Mouse (Mus musculus) CD4-positive, CD25-positive, alpha-beta regulatory T cell, adult 4 months (primary cell): Measurements from ENCODE around the gene Olfr926. TPM values are rescaled to one million over a fixed set of nuclear protein-coding genes. Genes with fewer than 3 reads are reported as not detected.
"Not testable (repeated sequence)": the region's sequence is repeated elsewhere in the genome, so short reads cannot be mapped to it uniquely, and the experiment has no call there.

Experiments
- ATAC-seq: one replicate; pipeline ENCODE4 v1.8.0; 2017
- polyA plus RNA-seq, 2 experiments: library from polyadenylated mRNA; unstranded; fragments of 100-300 nt; shearing (Covaris generic); gene quantifications; one replicate each; pipeline ENCODE4 v1.2.1; 2017

Olfr926 gene
- not detected for polyA plus RNA-seq

GRCm38 (mm10) chr9:38876826-38877225 is at the start of gene Olfr926:
Gene Olfr926 (plus strand): TSS chr9:38877126.
- ATAC-seq: no peak

- no peak for ATAC-seq
Measured at GRCm38 (mm10) chr9:38833027-38833426, 43.9 kb upstream of the Olfr926 start.

GRCm38 (mm10) chr9:38844149-38844548 is 32.8 kb upstream of the Olfr926 start, which contains the start of gene Olfr924:
Gene Olfr924 (plus strand): TSS chr9:38844449.
- ATAC-seq: no peak

- ATAC-seq: no peak
Measured at GRCm38 (mm10) chr9:38854760-38855159, 22.2 kb upstream of the Olfr926 start, which contains the start of gene Olfr26. Gene Olfr26 (plus strand): TSS chr9:38855060.

DNA sequence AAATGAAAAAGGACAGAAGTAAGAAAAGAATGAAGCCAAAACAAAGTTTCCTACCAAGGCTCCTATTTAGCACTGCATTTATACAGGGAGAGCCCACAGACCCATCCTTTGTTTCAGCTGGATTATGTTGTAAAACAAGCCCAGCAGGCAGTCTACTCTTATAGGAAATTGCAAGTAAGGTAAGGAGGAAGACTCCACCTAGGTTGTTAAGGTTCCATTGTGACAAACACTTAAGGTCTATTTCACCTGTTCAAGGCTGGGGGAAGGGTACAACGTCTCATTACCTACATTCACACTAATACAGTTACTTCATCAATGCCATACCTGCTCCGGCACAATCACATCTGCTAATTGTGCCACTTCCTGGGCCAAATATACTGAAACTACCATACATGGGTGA is 2.0 kb upstream of the Olfr926 start:
- ATAC-seq: not testable (repeated sequence)

Other genes starting within 250 kb of the Olfr926 start
- gene Olfr916, start 217.3 kb upstream of the Olfr926 start, polyA plus RNA-seq: under 1 TPM in 1 of 2 experiments, not detected in 1; 0.11 TPM
- gene Olfr917, start 211.3 kb upstream of the Olfr926 start, polyA plus RNA-seq: not detected
- under 1 TPM in 1 of 2 experiments, not detected in 1; 0.08 TPM for gene Olfr918, start 202.5 kb upstream of the Olfr926 start, polyA plus RNA-seq
- not detected for gene Olfr919, start 173.5 kb upstream of the Olfr926 start, polyA plus RNA-seq
- gene Vwa5a, start 158.9 kb upstream of the Olfr926 start, polyA plus RNA-seq: 10 to 100 TPM; 26.5 to 31.3 TPM
- gene Olfr920, start 124.8 kb upstream of the Olfr926 start, polyA plus RNA-seq: under 1 TPM; 0.09 to 0.23 TPM
- gene Olfr921, start 104.1 kb upstream of the Olfr926 start, polyA plus RNA-seq: not detected
- gene Olfr922, start 62.5 kb upstream of the Olfr926 start, polyA plus RNA-seq: not detected
- not detected for gene Olfr923, start 50.6 kb upstream of the Olfr926 start, polyA plus RNA-seq
- not detected for gene Olfr924, start 32.7 kb upstream of the Olfr926 start, polyA plus RNA-seq
- gene Olfr26, start 22.1 kb upstream of the Olfr926 start, polyA plus RNA-seq: not detected
- gene Olfr930, start 52.7 kb downstream of the Olfr926 start, polyA plus RNA-seq: not detected
- not detected for gene Olfr933, start 95.2 kb downstream of the Olfr926 start, polyA plus RNA-seq
- not detected for gene Olfr934, start 111.2 kb downstream of the Olfr926 start, polyA plus RNA-seq
- gene Olfr935, start 122.6 kb downstream of the Olfr926 start, polyA plus RNA-seq: not detected
- gene Olfr146, start 146.3 kb downstream of the Olfr926 start, polyA plus RNA-seq: not detected
- not detected for gene Olfr937, start 187.8 kb downstream of the Olfr926 start, polyA plus RNA-seq
- not detected for gene Olfr938, start 201.8 kb downstream of the Olfr926 start, polyA plus RNA-seq